Mouse (Mus musculus) heart, embryonic 14.5 days (tissue): Measurements from ENCODE around the gene Nat8f6. TPM values are rescaled to one million over a fixed set of nuclear protein-coding genes. Genes with fewer than 3 reads are reported as not detected.
"Not testable (repeated sequence)": the region's sequence is repeated elsewhere in the genome, so short reads cannot be mapped to it uniquely, and the experiment has no call there.

Experiments used
- ATAC-seq: fragments of 200-750 bp; cut with Nextera tagmentation; 2 replicates; pipeline ENCODE4 v1.8.0; 2017; ENCODE audit warnings: low read depth, moderate TSS enrichment; ENCODE audit not compliant: insufficient number of reproducible peaks, insufficient read depth, low FRiP score
- H3K27ac ChIP-seq, 2 experiments: fragments of 200-500 bp in 1 of 2; fragments of 300-500 bp in 1 of 2; sonication (generic) in 1 of 2; replicated peaks in 1 of 2; 2 replicates each; pipeline ENCODE4 v1.5.1; 2012 to 2014; ENCODE audit warnings: low read depth in 2 of 2, low read length in 2 of 2, control low read depth in 1 of 2, mild to moderate bottlenecking in 1 of 2, mixed read lengths in 1 of 2; ENCODE audit not compliant: control insufficient read depth in 1 of 2, insufficient read depth in 1 of 2
- H3K27me3 ChIP-seq: fragments of 300-500 bp; sonication (generic); 2 replicates; pipeline ENCODE4 v1.6.1; 2014; ENCODE audit warnings: mild to moderate bottlenecking, low read length, control low read depth; ENCODE audit not compliant: control insufficient read depth, insufficient read depth
- H3K36me3 ChIP-seq: fragments of 300-500 bp; sonication (generic); 2 replicates; pipeline ENCODE4 v1.6.1; 2014; ENCODE audit warnings: mild to moderate bottlenecking, control low read depth, low read length, mixed read lengths; ENCODE audit not compliant: control insufficient read depth, insufficient read depth
- H3K4me1 ChIP-seq, 2 experiments: fragments of 200-500 bp in 1 of 2; fragments of 300-500 bp in 1 of 2; sonication (generic) in 1 of 2; 2 replicates each; pipeline ENCODE4 v1.6.1; 2012 to 2014; ENCODE audit warnings: low read length in 2 of 2, control low read depth in 1 of 2, mixed read lengths in 1 of 2; ENCODE audit not compliant: control insufficient read depth in 2 of 2, insufficient read depth in 2 of 2
- H3K4me2 ChIP-seq: fragments of 300-500 bp; sonication (generic); 2 replicates; pipeline ENCODE4 v1.6.1; 2014; ENCODE audit warnings: mild to moderate bottlenecking, low read length
- H3K4me3 ChIP-seq, 2 experiments: fragments of 200-500 bp in 1 of 2; fragments of 300-500 bp in 1 of 2; sonication (generic) in 1 of 2; 2 replicates each; pipeline ENCODE4 v1.5.1; 2012 to 2014; ENCODE audit warnings: low read length in 2 of 2, mild to moderate bottlenecking in 2 of 2, control low read depth in 1 of 2, low read depth in 1 of 2, moderate library complexity in 1 of 2; ENCODE audit not compliant: control insufficient read depth in 1 of 2, insufficient read depth in 1 of 2
- H3K9ac ChIP-seq: fragments of 300-500 bp; sonication (generic); 2 replicates; pipeline ENCODE4 v1.6.1; 2014; ENCODE audit warnings: mild to moderate bottlenecking, low read length
- H3K9me3 ChIP-seq: fragments of 300-500 bp; sonication (generic); 2 replicates; pipeline ENCODE4 v1.6.1; 2016; ENCODE audit warnings: low read length, control low read depth; ENCODE audit not compliant: control insufficient read depth
- WGBS: fragments of 180-500 bp; shearing (Covaris S2); extraction: QIAGEN DNeasy Blood & Tissue Kit; methylation state at CpG from one replicate; pipeline ENCODE4 v1.1.7; 2014; 5-methylcytosine and 5-hydroxymethylcytosine counted together
- microRNA-seq: library from miRNA; unstranded; fragments of <30 nt; microRNA quantifications from one replicate; pipeline ENCODE4, GENCODE M21; 2016
- polyA plus RNA-seq: library from polyadenylated mRNA; unstranded; fragments of >200 nt; fragmentation: Nextera tagmentation; extraction: Ambion mirVana; gene quantifications from 2 replicates; pipeline ENCODE4 v1.2.1, GENCODE M21; 2014

The Nat8f6 gene
- polyA plus RNA-seq, 1 experiment from 2014 or later, result not detected

DNA sequence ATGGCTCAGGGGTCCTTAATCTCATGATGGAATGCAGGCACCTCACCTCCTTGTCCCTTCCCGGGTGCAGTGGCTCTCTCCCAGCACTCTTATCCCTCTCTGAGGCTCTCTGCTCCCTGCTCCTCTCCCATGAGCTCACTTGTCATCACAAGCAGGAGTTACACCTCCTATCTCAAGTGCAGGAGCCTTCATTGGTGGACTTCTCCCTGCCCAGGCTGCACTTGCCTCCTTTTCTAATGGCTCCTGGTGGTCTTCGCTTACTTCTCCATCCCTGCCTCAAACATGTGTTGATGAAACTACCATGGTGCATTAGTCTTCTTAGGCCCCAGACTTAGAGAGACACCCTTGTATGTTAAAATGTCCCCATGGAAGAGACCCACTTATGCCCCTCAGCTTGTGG is 58.1 kb downstream of the Nat8f6 start:
- H3K36me3 ChIP-seq, ATAC-seq, H3K27me3 ChIP-seq, H3K4me2 ChIP-seq, H3K9ac ChIP-seq, H3K4me1 ChIP-seq, H3K4me3 ChIP-seq, H3K27ac ChIP-seq, H3K9me3 ChIP-seq: not testable (repeated sequence)
- WGBS, result 33% methylated on average over 1 of the region's 2 CpGs

Small RNA genes lying within 50 kb of the gene (microRNA-seq; reads per million reads assigned to microRNA genes)
- not detected for gene Mir6375

Other genes with a start within 250 kb of the Nat8f6 start
- 2.8 and 3.0 TPM in 2 replicates for gene Alms1, start 233.4 kb downstream of the Nat8f6 start, polyA plus RNA-seq
- not detected in 2 replicates for gene Nat8f7, start 107.7 kb downstream of the Nat8f6 start, polyA plus RNA-seq
- gene Nat8f3, start 55.2 kb downstream of the Nat8f6 start, polyA plus RNA-seq, result not detected in 2 replicates
- not detected in 2 replicates for gene Nat8f5, start within 50 bp of the Nat8f6 start, polyA plus RNA-seq
- gene Nat8, start 11.1 kb upstream of the Nat8f6 start, polyA plus RNA-seq, result not detected in 2 replicates
- gene Nat8f2, start 48.2 kb upstream of the Nat8f6 start, polyA plus RNA-seq, result not detected in 2 replicates
- 2.6 TPM in 2 replicates for gene Nat8f4, start 83.9 kb upstream of the Nat8f6 start, polyA plus RNA-seq
- gene Tprkb, start 90.9 kb upstream of the Nat8f6 start, polyA plus RNA-seq, result 23.9 TPM in 2 replicates
- gene Nat8f1, start 94.7 kb upstream of the Nat8f6 start, polyA plus RNA-seq, result 4.3 and 5.4 TPM in 2 replicates
- gene Dusp11, start 140.7 kb upstream of the Nat8f6 start, polyA plus RNA-seq, result 49.8 TPM in 2 replicates
- gene Figla, start 195.2 kb upstream of the Nat8f6 start, polyA plus RNA-seq, result not detected in 2 replicates
- gene Add2, start 207.7 kb upstream of the Nat8f6 start, polyA plus RNA-seq, result 1.7 and 2.3 TPM in 2 replicates